Mouse (Mus musculus) kidney, adult 2 months (tissue): ENCODE data around the gene Brms1.

ENCODE experiments used
- CTCF ChIP-seq: fragments of 200-500 bp; conservative IDR thresholded peaks from 2 replicates; pipeline ENCODE4 v1.5.1; 2011; ENCODE audit warnings: low read depth, mild to moderate bottlenecking, control low read depth, low read length, moderate library complexity, mixed read lengths; ENCODE audit not compliant: insufficient read depth, insufficient read length
- POLR2A ChIP-seq: fragments of 200-500 bp; IDR thresholded peaks from one replicate; pipeline ENCODE4 v1.6.1; 2011; ENCODE audit warnings: low read depth, low read length, control low read depth

DNA sequence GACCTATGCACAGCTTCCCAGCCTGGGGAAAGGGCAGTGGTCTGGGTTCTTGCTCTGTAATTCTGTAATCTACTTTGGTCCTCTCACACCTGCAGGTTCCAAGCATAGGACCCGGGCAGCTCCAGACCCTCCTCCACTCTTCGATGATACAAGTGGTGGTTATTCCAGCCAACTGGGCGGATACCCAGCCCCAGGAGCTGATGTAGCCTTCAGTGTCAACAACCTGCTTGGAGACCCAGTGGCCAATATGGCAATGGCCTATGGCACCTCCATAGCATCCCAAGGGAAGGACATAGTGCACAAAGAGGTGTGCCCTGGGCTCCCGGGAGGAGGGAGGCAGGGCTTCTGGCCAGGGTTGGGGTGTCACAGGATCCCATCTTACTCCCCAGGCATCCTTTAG, 48.2 kb downstream of the Brms1 start:
- TF ChIP-seq POLR2A = no peak
- no peak for TF ChIP-seq CTCF
